Mouse (Mus musculus): ENCODE results near the gene Napa.

Gene Napa

DNA sequence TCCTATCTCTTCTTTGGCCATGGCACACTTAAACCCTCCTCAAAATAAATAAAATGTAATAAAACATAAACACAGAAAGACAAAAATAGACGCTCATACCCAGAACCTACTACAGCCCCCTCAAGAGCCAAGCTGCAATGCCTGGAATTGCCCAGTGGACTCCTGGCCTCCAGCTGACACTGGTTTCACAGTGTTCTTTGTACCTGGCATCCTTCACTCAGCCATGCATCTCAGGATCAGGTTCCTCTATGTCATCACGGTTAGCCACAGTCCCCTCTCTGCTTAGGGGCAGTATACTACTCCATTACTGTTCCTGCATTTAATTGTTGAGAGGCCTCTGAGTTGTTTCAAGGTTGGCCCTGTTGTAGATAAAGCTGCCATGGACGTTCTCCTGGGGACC, 34.7 kb downstream of the Napa start:
- DNase-seq, result no peak

DNA sequence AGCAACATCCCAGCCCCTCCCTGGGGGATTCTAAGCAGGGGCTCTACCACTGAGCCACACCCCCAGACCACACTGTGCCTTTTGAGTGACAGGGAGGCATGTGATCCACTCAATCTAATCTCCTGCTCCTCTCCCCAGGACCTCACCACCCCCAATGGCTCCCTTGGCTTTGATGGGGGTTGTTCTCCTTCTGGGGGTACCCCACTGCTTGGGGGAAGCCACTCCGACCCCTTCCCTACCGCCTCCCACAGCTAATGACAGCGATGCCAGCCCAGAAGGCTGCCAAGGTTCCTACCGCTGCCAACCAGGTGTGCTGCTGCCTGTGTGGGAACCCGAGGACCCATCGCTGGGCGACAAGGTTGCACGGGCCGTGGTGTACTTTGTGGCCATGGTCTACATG, 35.4 kb downstream of the Napa start:
- no peak for DNase-seq

DNA sequence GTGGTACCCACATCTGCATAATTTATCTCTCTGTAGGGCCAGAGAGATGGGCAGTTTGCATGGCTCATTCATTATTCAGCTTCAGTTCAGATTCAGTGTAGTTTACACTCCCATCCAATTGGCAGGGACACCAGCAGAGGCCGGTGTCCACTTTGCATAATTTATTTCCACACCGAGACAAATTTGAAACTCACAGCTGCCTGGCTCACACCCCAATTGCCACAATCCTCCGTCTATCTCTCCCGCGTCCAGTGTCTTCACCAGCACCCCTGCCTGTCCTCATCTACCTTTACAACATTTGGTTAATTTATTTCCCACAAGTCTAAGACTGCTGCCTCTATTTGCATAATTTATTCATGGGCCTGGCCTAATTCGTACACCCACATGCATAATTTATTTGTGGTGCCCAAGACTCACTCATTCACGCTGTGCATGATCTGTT, 36.7 kb downstream of the Napa start:
- no peak for DNase-seq

DNA sequence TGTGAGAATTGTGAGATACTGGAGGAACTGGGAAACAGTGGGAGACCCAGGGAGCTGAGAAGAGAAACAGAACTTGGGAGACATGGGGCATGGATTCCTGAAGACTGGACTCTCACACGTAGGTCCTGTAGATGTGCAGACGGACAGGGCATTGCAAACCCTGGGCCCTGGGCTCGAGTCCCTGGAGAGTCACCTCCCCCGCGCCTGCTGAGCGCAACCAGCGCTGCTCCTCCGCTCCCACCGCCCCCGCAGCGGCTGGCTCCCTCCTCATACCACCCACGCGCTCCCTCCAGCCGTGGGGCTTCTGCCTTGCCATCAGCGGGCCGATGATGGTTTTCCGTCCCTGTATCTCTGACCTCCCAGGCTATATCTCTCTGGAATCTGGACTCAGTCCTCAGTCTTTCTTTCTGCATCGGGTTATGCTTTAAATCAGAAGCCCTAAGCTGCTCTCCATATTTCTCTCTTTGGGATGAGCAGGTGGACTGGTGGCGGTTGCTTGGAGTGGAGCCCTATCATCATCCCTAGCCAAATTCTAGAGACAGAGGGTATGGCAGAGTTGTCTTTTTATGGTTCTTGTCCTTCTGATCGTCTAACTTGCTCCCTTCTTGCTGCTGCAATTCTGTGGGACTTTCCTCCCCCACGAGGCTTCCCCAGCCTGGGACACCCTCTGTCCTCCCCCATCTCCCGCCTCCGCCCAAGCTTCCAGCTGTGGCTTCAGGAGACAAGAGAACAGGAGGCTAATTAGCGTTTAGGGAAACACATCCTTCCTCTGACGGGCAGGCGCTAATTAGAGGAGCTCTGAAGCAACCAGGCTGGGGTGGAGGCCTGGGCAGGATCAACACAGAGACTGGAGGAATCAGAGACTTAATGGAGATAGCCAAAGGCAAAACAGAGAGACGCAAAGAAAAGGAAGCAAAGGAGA, 48.5 kb downstream of the Napa start:
- DNase-seq, result no peak

DNA sequence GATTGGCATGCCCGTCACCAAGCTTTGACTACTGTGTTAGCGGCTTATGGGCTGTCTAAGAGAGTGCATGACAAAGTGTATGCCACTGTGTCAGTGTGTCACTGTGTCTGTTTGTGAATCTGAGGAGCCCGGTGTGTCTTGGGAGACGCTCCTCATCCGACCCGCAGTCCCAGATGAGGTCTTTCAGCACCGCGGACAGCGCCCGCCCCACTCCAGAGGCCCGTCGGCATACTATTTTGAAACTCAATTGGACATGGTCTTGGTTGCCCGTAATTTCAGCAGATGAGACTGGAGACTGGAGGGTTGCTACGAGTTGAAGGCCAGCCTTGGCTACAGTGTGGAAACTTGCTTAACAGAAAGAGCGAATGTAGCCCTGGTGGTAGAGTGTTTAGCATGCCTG, 49.4 kb downstream of the Napa start:
- peak; percentile 64 for DNase-seq

DNA sequence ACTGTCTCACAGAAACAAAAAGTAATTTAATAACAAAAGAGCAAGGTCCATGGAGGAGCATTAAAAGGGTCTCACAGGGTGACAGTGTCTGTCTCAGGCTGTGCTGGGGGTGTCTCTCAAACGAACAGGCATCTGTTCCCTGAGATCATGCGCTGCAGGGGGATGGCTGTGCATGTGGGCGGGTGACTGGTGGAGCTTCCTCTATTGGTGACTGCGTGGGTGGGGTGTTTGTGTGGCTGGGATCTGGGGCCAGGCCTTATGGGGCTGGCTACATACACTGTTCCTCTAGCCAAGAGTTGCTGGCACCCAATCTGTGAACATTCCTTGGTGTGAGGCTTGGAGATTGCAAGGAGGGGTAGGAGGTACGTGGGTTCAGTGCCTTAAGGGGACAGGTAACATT, 51.0 kb downstream of the Napa start:
- no peak for DNase-seq

DNA sequence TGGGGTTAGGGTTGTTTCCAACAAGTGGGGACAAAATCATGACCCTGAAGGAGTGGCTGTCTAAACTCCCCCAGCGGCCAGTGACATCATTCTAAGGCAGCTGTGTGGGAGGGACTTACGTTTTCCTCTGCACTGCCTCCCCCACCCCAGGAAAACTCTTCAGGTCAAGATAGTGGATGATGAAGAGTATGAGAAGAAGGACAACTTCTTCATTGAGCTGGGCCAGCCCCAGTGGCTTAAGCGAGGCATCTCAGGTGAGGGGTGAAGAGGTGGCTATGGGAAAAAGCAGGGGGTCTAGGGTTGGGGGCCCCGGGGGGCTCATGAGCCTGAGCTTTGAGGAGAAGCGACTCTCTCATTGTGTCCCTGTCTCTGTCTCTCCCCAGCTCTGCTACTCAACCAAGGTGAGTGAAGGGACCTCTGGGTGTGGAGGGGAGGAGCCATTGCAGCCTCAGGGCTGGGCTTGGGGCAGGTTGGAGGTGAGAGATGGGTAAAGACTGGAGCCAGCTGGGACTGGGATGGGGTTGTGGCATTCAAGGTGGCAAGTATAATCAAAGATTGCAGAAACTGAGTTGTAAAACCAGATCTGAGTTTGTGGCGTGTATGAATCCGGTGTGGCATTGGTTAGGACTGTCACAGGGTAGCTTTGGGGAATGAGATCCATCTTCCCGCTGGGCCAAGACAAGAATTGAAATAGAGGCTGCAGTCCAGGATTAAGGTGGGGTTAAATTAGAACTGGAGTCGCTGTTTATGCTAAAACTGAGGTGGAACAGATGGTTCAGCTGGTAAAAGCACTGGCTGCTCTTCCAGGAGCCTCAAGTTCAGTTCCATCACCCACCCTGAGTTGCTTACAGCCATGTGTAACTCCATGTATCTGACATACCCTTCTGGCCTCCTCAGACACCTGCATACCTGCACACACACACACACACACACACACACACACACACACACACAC, 52.2 kb downstream of the Napa start:
- no peak for DNase-seq

DNA sequence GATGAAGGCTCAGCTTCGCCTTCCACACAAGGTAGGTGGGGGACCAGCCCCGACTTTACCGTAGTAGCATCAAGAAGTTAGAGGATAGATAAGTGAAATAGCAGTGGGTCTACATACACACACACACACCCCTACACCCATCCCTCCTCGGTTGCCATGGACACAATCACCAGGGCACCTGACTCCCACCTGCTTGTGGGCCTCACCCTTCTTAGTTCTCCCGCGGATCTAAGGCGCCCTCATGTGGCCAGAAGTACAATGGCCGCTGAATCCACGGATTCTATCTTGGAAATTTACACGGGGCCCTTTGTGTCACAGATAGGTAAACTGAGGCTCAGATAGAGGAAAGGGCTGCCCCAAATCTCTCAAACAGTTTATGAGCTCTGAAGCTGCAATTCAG, 55.3 kb downstream of the Napa start:
- peak; percentile 48 for DNase-seq

DNA sequence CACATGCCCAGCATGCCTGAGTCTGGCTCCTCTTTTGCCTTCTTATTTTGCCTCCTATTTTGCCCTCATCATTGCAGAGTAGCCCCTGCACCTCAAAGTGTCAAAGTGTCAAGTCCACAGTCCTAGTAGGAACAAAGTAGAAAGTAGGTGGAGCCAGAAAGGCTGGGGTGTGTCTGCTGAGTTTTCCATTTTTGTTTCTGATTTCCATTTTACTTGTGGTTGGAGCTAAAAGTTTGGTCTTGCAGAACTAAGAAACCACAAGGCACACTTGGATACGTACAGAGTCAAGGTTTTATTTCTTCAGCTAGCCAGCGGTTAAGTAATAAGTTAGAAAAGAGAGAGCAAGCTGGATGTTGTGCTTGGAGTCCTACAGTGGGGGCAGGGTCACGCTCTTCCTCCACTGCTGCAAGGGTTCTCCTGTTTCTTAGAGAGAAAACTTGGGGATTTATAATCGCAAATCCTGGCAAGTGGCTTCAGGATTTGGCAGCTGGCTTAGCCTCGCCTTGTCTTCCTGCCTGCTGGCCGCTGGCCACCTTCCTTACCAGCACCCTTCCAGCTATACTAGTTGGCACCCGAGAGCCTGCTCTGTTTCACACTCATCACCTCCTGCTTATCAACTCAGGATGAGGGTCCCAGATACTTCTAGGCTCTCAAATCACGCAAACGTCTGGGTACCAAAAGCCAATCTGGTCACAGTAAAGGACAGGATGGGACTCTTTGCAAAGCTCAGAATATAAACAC, 57.0 kb downstream of the Napa start:
- DNase-seq, result no peak

DNA sequence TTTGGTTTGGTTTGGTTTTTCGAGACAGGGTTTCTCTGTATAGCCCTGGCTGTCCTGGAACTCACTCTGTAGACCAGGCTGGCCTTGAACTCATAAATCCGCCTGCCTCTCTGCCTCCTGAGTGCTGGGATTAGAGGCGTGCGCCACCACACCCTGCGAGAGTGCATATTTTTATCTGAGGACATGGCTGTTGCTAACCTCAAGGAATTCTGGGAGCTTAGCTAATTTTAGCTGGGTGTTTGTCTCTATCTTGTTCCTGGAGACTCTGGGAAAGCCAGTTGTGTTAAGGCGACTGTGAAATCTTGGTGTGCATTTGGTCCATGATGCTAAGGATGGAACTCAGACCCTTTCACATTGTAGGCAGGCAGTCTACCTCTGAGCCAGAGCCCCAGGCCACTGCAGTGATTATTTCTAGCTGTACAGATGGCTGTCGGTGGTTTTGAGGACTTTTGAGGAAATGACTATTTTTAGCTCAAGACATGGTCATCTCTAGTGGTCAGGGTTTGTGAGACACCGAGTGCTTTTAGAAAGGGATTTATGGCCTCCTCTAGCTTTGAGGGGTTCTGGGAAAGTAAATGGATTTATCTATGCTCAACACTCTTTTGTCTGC, 58.0 kb downstream of the Napa start:
- no peak for DNase-seq

DNA sequence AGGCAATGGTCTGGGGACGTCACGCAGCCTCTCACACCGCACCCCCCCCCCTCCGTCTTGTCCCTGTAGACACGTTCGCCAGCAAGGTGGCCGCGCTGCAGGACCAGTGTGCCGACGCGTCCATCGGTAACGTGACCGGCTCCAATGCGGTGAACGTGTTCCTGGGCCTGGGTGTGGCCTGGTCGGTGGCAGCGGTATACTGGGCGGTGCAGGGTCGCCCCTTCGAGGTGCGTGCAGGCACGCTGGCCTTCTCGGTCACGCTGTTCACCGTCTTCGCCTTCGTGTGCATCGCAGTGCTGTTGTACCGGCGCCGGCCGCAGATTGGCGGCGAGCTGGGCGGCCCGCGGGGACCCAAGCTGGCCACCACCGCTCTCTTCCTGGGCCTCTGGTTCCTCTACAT, 60.5 kb downstream of the Napa start:
- no peak for DNase-seq

DNA sequence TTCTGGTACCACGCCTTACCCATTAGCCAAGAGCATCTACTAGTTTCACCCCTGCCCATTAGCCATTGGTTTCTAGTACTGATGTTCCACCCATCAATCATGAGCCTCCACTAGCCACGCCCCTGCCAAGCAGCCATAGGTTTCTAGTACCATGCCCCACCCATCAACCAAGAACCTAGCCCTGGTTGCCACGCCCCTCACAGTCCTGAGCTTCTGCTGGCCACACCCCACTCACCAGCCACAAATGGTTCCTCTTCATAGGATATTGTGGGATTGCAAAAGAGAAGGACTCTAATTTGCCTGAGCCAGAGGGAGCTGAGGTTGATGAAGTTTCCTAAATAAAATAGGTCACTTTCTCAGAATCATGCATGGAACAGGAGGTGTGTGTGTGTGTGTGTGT, 62.4 kb downstream of the Napa start:
- DNase-seq, result no peak

DNA sequence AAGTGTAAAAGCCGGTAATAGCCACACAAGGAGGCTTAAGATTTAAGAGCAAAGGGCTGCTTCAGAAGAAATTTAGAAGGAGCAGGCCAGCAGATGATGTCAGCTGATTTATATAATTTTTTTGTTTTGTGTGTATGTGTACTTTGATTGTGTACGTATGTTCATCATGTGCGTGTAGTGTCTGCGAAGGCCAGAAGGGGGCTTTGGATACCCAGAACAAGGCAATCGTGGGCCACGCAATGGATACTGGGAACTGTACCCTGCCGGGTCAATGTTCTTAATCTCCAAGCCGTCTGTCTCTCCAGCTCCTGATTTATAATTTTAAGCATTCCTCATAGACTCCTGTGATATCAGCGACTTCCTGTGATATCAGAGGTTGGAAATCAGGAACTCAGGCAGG, 63.0 kb downstream of the Napa start:
- no peak for DNase-seq

DNA sequence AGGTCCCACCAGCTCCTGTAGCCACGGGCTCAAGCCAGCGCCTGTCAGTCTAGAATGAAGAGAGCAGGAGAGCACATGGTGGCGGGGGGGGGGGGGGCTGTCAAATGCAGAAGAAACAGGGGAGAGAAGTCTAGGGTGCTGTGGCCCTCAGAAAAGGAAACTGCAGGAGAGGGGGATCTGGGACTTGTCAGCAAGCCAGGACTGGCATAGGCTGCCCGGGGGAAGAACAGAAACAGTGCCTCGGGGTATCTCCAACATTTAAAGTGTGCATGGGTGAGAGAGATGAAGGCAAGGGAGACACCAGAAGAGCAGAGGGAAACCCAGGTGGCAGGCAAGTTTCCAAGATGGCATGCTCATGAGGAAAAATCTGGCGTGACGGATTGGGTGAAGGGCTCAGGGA, 63.8 kb downstream of the Napa start:
- no peak for DNase-seq
